Mouse (Mus musculus): ENCODE measurements around the gene Zyg11a.
"Not testable (repeated sequence)": the region's sequence is repeated elsewhere in the genome, so short reads cannot be mapped to it uniquely, and the experiment has no call there.

Gene Zyg11a

DNA sequence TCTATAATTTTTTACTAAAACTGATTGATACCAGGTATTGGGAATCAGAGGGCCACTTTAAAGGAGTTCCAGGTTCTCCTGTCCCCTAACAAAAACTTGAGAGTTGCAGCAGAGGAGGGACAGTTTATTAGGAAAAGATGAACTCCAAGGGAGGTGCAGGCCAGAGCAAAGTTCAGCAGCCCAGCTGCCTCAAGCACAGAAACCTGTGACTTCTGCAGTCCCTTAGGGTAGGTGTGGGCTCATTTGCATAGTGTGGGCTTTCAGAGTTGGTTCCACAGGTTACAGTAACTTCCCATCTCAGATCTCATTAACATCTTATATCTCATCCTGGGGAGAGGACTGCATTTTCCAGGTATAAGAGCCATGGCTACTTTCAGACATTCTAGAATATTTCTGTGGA, 74.1 kb downstream of the Zyg11a start:
- DNase-seq: no peak

DNA sequence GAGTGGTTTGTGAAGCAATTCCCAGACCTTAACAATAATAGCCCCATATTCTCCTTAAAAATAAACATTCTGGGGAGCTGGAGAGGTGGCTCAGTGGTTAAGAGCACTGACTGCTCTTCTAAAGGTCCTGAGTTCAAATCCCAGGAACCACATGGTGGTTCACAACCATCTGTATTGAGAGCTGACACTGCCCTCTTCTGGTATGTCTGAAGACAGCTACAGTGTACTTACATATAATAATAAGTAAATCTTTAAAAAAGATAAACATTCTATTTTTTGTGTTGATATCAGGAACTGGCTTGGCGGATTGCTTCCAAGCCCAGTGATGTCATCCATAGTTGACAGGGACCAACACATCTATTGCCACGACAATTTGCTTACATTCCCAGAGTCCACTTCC, 74.7 kb downstream of the Zyg11a start:
- DNase-seq: not testable (repeated sequence)

DNA sequence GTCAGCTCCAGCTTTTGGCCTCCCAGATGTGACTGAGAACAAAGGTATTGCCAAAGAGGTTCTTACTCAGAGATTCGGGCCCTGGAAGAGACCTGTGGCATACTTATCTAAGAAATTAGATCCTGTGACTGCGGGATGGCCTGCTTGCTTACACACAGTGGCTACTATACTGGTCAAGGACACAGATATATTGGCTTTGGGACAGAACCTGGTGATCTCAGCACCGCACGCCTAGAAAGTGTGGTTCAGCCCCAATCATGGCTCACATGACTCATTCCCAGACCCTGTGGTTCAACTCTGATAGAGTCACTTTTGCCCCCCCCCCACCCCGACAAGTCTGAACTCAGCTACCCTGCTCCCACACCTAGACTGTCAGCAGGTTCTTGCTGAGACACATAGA, 80.9 kb downstream of the Zyg11a start:
- DNase-seq: no peak

All from cerebellum, postnatal 14 days (tissue).